Mouse (Mus musculus) CH12.LX (cell line): ENCODE data around the gene Camkmt. TPM values are rescaled to one million over a fixed set of nuclear protein-coding genes. Genes with fewer than 3 reads are reported as not detected.

Source experiments
- DNase-seq: peaks from one replicate; pipeline ENCODE4 v3.0.0-alpha.2; 2013; ENCODE audit errors: extremely low read depth
- H3K27ac ChIP-seq: 2 replicates; pipeline ENCODE4 v1.5.1; 2012; ENCODE audit warnings: low read depth, mild to moderate bottlenecking, control low read depth, moderate library complexity; ENCODE audit not compliant: insufficient read depth
- H3K27me3 ChIP-seq: replicated peaks from 2 replicates; pipeline ENCODE3; 2012; ENCODE audit warnings: inconsistent platforms
- H3K36me3 ChIP-seq, 2 experiments: replicated peaks in 1 of 2; 2 replicates each; pipeline versions ENCODE3 to v1.6.1; 2012; ENCODE audit warnings: inconsistent platforms in 1 of 2, low read length in 1 of 2, mild to moderate bottlenecking in 1 of 2, mixed read lengths in 1 of 2, moderate library complexity in 1 of 2; ENCODE audit not compliant: control insufficient read depth in 1 of 2, insufficient read depth in 1 of 2
- H3K4me1 ChIP-seq, 2 experiments: 2 replicates each; pipeline ENCODE4 v1.6.1; 2012; ENCODE audit warnings: inconsistent platforms in 1 of 2, moderate library complexity in 1 of 2; ENCODE audit not compliant: insufficient read depth in 2 of 2, control insufficient read depth in 1 of 2
- H3K4me2 ChIP-seq: 2 replicates; pipeline ENCODE4 v1.6.1; 2012; ENCODE audit warnings: low read depth, mild to moderate bottlenecking, control low read depth; ENCODE audit not compliant: poor library complexity, insufficient read depth, severe bottlenecking
- H3K4me3 ChIP-seq, 3 experiments: fragments of 150-350 bp in 1 of 3; sonication (generic) in 1 of 3; replicated peaks in 1 of 3; 2 replicates each; pipeline versions ENCODE3 to v1.5.1; 2011 to 2012; ENCODE audit warnings: low read depth in 2 of 3, low read length in 2 of 3, mild to moderate bottlenecking in 2 of 3, moderate library complexity in 2 of 3, control low read depth in 1 of 3, improper control_type of control experiment in 1 of 3, inconsistent platforms in 1 of 3, mixed read lengths in 1 of 3; ENCODE audit not compliant: poor library complexity in 1 of 3
- H3K79me2 ChIP-seq: replicated peaks from 2 replicates; pipeline ENCODE4 v1.6.1; 2012; ENCODE audit warnings: mild to moderate bottlenecking, moderate library complexity; ENCODE audit not compliant: control insufficient read depth, poor library complexity, insufficient read depth, severe bottlenecking; ENCODE audit errors: extremely low read depth
- H3K9ac ChIP-seq: 2 replicates; pipeline ENCODE4 v1.6.1; 2012; ENCODE audit warnings: low read depth, mild to moderate bottlenecking, control low read depth, moderate library complexity; ENCODE audit not compliant: insufficient read depth
- H3K9me3 ChIP-seq: replicated peaks from 2 replicates; pipeline ENCODE3; 2012; ENCODE audit warnings: low read length, inconsistent platforms, mixed read lengths
- CHD1 ChIP-seq: IDR thresholded peaks from 2 replicates; pipeline ENCODE4 v1.6.1; 2012; ENCODE audit warnings: low read depth, low read length, improper control_type of control experiment, inconsistent platforms
- CHD2 ChIP-seq: IDR thresholded peaks from 2 replicates; pipeline ENCODE4 v1.6.1; 2011; ENCODE audit warnings: low read length, improper control_type of control experiment
- CTCF ChIP-seq, 2 experiments: IDR thresholded peaks in 1 of 2; conservative IDR thresholded peaks in 1 of 2; 2 replicates each; pipeline ENCODE4 v1.5.1; 2011 to 2012; ENCODE audit warnings: low read depth in 2 of 2, low read length in 2 of 2, improper control_type of control experiment in 1 of 2, inconsistent platforms in 1 of 2, mild to moderate bottlenecking in 1 of 2, moderate library complexity in 1 of 2
- ELF1 ChIP-seq: IDR thresholded peaks from 2 replicates; pipeline ENCODE4 v1.6.1; 2014; ENCODE audit warnings: low read depth, mild to moderate bottlenecking, inconsistent platforms, low read length, improper control_type of control experiment
- EP300 ChIP-seq: IDR thresholded peaks from 2 replicates; pipeline ENCODE4 v1.6.1; 2011; ENCODE audit warnings: low read length, improper control_type of control experiment
- ETS1 ChIP-seq: conservative IDR thresholded peaks from 2 replicates; pipeline ENCODE4 v1.6.1; 2012; ENCODE audit warnings: low read depth, mild to moderate bottlenecking, inconsistent platforms, low read length, improper control_type of control experiment, moderate library complexity
- JUN ChIP-seq: IDR thresholded peaks from 2 replicates; pipeline ENCODE4 v1.6.1; 2011; ENCODE audit warnings: low read depth, mild to moderate bottlenecking, low read length, improper control_type of control experiment, moderate library complexity; ENCODE audit not compliant: insufficient read depth
- MAFK ChIP-seq: IDR thresholded peaks from 2 replicates; pipeline ENCODE4 v1.6.1; 2011; ENCODE audit warnings: low read length, improper control_type of control experiment; ENCODE audit not compliant: insufficient replicate concordance
- MAX ChIP-seq: IDR thresholded peaks from 2 replicates; pipeline ENCODE4 v1.6.1; 2011; ENCODE audit warnings: low read length, improper control_type of control experiment
- MAZ ChIP-seq: IDR thresholded peaks from 2 replicates; pipeline ENCODE4 v1.6.1; 2012; ENCODE audit warnings: low read depth, mild to moderate bottlenecking, inconsistent platforms, low read length, improper control_type of control experiment, moderate library complexity
- MEF2A ChIP-seq: IDR thresholded peaks from 2 replicates; pipeline ENCODE4 v1.6.1; 2014; ENCODE audit warnings: low read depth, mild to moderate bottlenecking, inconsistent platforms, low read length, improper control_type of control experiment, borderline replicate concordance
- MXI1 ChIP-seq: IDR thresholded peaks from 2 replicates; pipeline ENCODE4 v1.6.1; 2011; ENCODE audit warnings: mild to moderate bottlenecking, low read depth, low read length, improper control_type of control experiment
- NRF1 ChIP-seq: IDR thresholded peaks from 2 replicates; pipeline ENCODE4 v1.6.1; 2014; ENCODE audit warnings: low read depth, mild to moderate bottlenecking, inconsistent platforms, low read length, improper control_type of control experiment, moderate library complexity
- PAX5 ChIP-seq: IDR thresholded peaks from 2 replicates; pipeline ENCODE4 v1.6.1; 2012; ENCODE audit warnings: low read length, inconsistent platforms, mixed read lengths
- POLR2AphosphoS2 ChIP-seq: IDR thresholded peaks from 2 replicates; pipeline ENCODE4 v1.6.1; 2011; ENCODE audit warnings: low read depth, low read length, improper control_type of control experiment
- RCOR1 ChIP-seq: conservative IDR thresholded peaks from 2 replicates; pipeline ENCODE4 v1.6.1; 2012; ENCODE audit warnings: low read depth, mild to moderate bottlenecking, inconsistent platforms, low read length, improper control_type of control experiment
- SMC3 ChIP-seq: IDR thresholded peaks from 2 replicates; pipeline ENCODE4 v1.6.1; 2011; ENCODE audit warnings: low read depth, low read length, improper control_type of control experiment
- TBP ChIP-seq: conservative IDR thresholded peaks from 2 replicates; pipeline ENCODE4 v1.6.1; 2011; ENCODE audit warnings: low read depth, low read length, improper control_type of control experiment
- TCF12 ChIP-seq: IDR thresholded peaks from 2 replicates; pipeline ENCODE4 v1.6.1; 2014; ENCODE audit warnings: low read depth, mild to moderate bottlenecking, inconsistent platforms, low read length, improper control_type of control experiment
- UBTF ChIP-seq: IDR thresholded peaks from 2 replicates; pipeline ENCODE4 v1.6.1; 2012; ENCODE audit warnings: low read depth, mild to moderate bottlenecking, inconsistent platforms, low read length, improper control_type of control experiment, moderate library complexity
- ZMIZ1 ChIP-seq: IDR thresholded peaks from 2 replicates; pipeline ENCODE4 v1.6.1; 2012; ENCODE audit warnings: low read depth, mild to moderate bottlenecking, inconsistent platforms, low read length, improper control_type of control experiment
- ZNF384 ChIP-seq: IDR thresholded peaks from 2 replicates; pipeline ENCODE4 v1.6.1; 2012; ENCODE audit warnings: low read depth, low read length, improper control_type of control experiment, inconsistent platforms
- dilution Hi-C: fragments of 300-500 bp; cut with MboI; formaldehyde crosslinking; loops from 2 replicates; pipeline ENCODE4 v1.14.3; 2020; ENCODE audit warnings: low sequenced_read_pairs; ENCODE audit not compliant: extremely low pct_unique_long_range_greater_than_20kb, extremely low pct_ligation_motif_present
- in situ Hi-C: fragments of 300-500 bp; cut with MboI; formaldehyde crosslinking; loops from 3 replicates; pipeline ENCODE4 v1.14.3; 2019; ENCODE audit warnings: low sequenced_read_pairs, low pct_ligation_motif_present, low pct_unique_long_range_greater_than_20kb, mixed read lengths
- polyA plus RNA-seq: library from polyadenylated mRNA; unstranded; fragments of >175 nt; gene quantifications from 2 replicates; pipeline ENCODE4 v1.2.1, GENCODE M21; 2012; ENCODE audit warnings: low read depth; ENCODE audit not compliant: insufficient read length
- total RNA-seq, 2 experiments: library from RNA; depleted of rRNA; stranded (reverse); fragments of 300-350 nt in 1 of 2; fragments of >200 nt in 1 of 2; gene quantifications; 2 replicates each; pipeline ENCODE4 v1.2.3; 2012 to 2014

Camkmt gene
- total and polyA plus RNA-seq, 3 experiments, result 1.5 to 4.4 (median 1.8) TPM

GRCm38 (mm10) chr17:85406195-85406594, 315.8 kb downstream of the Camkmt start:
- no peaks in the 10 kb centered on the region for H3K4me1 ChIP-seq
- in situ Hi-C loops, result no loop called here
- H3K4me2 ChIP-seq, result no peak overlapping the region
- H3K9ac ChIP-seq, result no peak overlapping the region
- dilution Hi-C loops, result no loop called here
- peaks cover 4% of the 10 kb centered on the region for H3K9me3 ChIP-seq
- no peak overlapping the region for H3K27ac ChIP-seq
- no peak for TF ChIP-seq CHD2
- TF ChIP-seq MXI1, result no peak
- TF ChIP-seq ETS1, result no peak
- no peak for TF ChIP-seq MAZ
- no peak for TF ChIP-seq UBTF
- TF ChIP-seq MEF2A, result no peak
- TF ChIP-seq ELF1, result no peak
- no peak for TF ChIP-seq POLR2AphosphoS2
- TF ChIP-seq RCOR1, result no peak
- TF ChIP-seq JUN, result no peak
- no peak for TF ChIP-seq CTCF (conservative IDR thresholded peaks at IDR 0.05 in 1 of 2, IDR thresholded peaks at IDR 0.05 in 1 of 2; ENCODE audit: low read depth in 2 of 2, low read length in 2 of 2)
- TF ChIP-seq EP300, result no peak
- no peak for TF ChIP-seq NRF1
- no peak for TF ChIP-seq MAX
- no peak for TF ChIP-seq PAX5
- no peak for TF ChIP-seq CHD1
- DNase-seq, result no peak
- H3K36me3 ChIP-seq, result peaks cover 0 to 19% of the 10 kb centered on the region in 2 experiments
- H3K4me3 ChIP-seq, result no peak overlapping the region
- no peaks in the 10 kb centered on the region for H3K27me3 ChIP-seq
- H3K79me2 ChIP-seq, result no peaks in the 10 kb centered on the region

GRCm38 (mm10) chr17:85428831-85429230, 338.5 kb downstream of the Camkmt start:
- Histone ChIP-seq H3K9me3 (no peaks in the 10 kb centered on the region), H3K36me3 (no peaks in the 10 kb centered on the region), H3K27me3 (no peaks in the 10 kb centered on the region), H3K27ac (no peak overlapping the region), H3K4me1 (no peaks in the 10 kb centered on the region), H3K4me3 (no peak overlapping the region), H3K79me2 (no peaks in the 10 kb centered on the region), H3K4me2 (no peak overlapping the region), H3K9ac (no peak overlapping the region)
- dilution Hi-C loops (no loop called here), in situ Hi-C loops (no loop called here)
- TF ChIP-seq SMC3, result no peak
- no peak for TF ChIP-seq MEF2A
- no peak for TF ChIP-seq ZMIZ1
- no peak for TF ChIP-seq MAZ
- TF ChIP-seq MAX, result no peak
- TF ChIP-seq TBP, result no peak
- TF ChIP-seq PAX5, result no peak
- no peak for TF ChIP-seq ELF1
- no peak for TF ChIP-seq TCF12
- TF ChIP-seq ZNF384, result no peak
- no peak for TF ChIP-seq CTCF (conservative IDR thresholded peaks at IDR 0.05 in 1 of 2, IDR thresholded peaks at IDR 0.05 in 1 of 2; ENCODE audit: low read depth in 2 of 2, low read length in 2 of 2)
- TF ChIP-seq CHD2, result no peak
- no peak for TF ChIP-seq MAFK
- no peak for TF ChIP-seq CHD1
- DNase-seq, result no peak
